Mouse (Mus musculus) NIH3T3 (cell line): ENCODE measurements at regions not wholly inside any gene's neighbourhood (a gene's known extent, or its start where the extent isn't known, plus 50 kb on each side); places are given as distances from the start of the nearest gene placed in this dataset.

ENCODE experiments used
- DNase-seq: peaks from one replicate; pipeline ENCODE4 v3.0.0-alpha.2; 2012; ENCODE audit warnings: low read depth

DNA sequence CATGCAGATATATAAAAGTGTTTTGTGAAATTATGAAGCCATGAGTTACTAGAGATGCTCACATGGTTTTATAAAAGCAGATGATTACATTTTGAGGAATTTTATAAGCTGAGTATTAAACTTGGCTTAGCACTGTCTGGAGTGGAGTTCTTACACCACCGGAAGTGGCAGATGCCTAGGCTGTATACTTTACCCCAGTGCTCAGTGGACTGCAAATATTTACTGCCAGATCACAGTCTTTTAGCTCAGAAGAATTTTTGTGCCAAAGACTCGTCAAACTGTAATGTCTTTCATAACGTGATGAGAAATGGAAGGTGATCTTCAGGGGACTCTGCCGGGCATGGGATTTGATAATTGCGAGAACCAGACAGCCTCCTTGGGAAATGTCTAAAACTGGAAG is 136.1 kb upstream of the 9330182O14Rik start:
- no peak for DNase-seq

DNA sequence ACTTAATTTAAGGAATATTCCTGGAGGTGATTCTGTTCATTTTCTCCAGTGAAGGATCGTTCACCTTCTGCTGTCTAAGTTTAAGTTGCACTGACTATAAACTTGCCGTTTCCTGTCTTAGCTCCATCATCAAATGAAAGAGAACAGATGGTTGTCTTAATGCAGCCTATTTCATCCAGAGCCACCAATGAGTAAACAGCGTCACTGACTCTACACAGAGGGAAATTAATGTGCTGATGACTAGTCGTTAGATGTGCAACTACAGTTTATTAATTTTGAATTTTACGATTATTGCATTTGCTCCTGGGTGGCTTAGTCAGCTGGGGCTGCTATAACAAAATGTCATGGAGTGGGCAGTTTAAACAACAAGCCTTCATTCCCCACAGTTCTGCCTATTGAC is 134.1 kb upstream of the 9330182O14Rik start:
- DNase-seq = no peak

DNA sequence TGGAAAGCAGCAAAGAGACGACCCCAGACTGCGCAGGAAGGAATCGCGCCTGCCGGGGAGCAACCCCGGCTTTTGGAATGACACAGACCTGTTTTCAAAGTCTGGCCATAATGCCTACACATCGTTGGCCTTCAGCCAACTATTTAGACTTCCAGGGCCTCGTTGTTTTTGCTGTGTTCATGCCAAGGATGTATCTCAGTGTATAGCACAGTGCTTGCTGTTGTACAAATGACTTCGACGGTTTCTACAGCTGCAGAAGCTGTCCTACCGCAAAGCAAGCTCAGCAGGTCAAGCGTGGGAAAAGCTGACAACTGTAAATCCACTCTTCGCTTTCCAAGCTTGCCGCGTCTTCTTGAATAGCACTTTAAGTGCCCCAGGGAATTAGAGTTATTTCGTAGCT is 129.1 kb upstream of the 9330182O14Rik start:
- DNase-seq = no peak

DNA sequence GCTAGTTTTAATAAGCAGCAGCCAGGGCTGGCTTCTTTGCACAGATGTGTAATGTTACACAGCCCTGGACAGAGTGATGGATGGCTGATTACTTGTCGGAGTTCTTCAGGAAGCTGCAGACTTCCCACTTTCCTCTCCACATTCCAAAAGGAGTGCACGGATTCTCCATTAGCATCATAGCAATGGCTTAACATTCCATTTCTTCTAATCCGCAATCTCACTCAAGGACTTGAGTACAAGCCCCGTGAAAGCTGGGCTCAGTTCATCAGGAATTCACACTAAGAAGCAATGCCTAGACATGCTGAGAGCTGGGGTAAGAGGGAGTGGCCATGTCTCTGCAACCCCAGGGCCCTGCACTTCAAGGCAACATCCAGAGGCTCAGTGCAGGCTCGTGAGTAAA is 126.3 kb upstream of the 9330182O14Rik start:
- no peak for DNase-seq

DNA sequence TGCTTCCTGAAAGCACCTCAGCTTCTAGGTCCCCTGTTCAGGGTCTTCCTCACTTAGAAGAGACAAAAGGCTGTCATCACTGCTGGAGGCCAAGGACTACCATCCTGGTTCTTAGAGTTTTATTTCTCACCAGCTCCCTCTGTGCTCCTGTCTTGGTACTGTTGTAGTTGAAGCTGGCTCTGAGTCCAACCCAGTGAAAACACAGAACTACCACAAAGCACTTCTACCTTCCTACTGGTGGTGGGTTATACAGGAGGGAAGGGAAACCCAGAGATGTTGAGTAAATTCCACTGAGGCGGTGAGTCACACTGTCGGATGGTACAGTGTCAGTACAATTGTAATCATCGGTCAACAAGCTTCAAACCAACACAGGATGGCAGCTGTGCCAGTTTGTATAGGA is 120.3 kb upstream of the 9330182O14Rik start:
- DNase-seq = no peak

DNA sequence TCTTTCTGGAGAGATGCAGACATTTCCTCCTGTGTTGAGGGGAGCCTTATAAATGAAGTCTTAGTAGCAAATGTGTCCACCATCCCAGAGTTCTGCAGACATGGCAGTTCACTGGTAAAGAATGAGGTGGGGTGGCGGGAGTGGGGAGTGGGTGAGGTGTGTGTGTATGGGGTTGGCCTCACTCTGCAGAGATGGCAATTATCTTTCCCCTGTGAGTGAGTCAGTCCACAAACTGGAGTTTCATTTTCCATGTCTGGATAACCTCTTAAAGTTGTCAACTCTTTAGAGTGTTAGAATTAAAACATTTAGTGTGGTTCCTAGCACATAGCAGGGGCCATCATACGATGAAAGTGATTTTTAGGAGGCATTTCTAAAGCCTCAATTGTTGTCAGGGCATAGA is 117.1 kb upstream of the 9330182O14Rik start:
- no peak for DNase-seq

DNA sequence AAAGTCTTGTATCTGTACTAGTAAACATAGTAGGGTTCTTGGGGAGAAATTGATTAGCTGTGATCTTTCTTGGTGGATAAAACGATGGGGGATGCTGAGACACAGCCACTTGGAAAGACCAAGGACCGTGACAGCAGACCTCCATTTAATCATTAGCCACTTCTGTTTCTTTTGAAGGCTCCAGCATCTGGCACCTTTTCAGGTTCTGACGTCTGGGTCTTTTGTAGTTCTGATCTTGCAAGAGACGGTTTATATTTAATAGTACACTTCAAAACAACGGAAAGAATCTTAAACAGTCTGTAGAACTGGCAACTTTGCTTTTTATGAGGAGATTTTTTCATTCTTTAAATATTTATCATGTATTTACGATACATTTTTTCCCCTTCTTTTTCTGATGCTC is 116.6 kb upstream of the 9330182O14Rik start:
- DNase-seq = no peak

DNA sequence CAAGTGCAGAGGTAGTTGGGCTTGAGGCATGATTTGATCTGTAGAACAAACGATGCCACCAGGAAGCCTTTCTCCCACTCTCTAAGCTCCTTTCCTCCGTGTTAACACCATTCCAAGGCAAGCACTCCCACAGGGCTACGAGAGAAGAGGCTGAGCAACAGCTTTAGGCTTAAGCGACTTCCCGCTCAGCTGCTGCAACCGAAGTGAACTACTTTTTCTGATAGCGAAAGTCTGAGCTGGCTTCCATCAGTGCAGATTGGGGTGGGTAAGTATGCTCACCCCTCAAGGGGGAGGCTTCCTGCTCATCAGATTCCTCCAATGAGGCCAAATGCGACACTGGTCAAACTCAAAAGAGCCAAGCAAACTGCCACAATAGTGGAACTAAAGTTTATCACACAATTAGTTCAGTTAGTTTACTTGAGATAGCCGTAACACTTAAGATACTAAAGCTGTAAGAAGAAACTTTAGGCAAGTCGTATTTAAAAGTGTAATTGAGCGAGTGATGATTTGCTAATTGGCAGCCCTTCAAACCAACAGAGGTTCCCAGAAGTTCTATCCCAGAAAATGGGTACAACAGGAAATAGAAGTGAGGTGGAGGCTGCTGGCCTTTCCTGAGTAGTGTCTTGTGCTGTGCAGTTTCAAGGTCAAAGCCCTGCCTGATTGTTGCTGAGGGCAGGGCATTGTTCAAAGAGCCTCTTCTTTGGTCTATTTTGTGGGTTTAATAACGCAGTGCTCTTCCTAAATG is 115.9 kb upstream of the 9330182O14Rik start:
- DNase-seq = no peak

DNA sequence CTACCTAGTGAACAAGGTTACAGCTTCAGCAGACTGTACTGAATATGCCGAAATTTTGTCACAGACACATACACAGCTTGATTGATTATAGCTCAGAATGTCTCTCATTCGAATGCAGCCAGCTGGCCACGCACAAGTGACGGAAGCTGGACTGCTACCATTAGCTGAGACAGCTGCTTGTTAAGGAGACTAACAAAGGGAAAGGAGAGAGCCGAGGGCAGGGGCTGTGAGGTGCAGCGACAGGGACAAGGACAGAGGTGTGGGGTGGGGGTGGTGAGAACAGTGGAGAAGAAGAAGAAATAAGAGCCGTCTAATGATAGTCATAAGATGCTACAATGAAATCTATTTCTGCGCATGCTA is 115.4 kb upstream of the 9330182O14Rik start:
- no peak for DNase-seq

DNA sequence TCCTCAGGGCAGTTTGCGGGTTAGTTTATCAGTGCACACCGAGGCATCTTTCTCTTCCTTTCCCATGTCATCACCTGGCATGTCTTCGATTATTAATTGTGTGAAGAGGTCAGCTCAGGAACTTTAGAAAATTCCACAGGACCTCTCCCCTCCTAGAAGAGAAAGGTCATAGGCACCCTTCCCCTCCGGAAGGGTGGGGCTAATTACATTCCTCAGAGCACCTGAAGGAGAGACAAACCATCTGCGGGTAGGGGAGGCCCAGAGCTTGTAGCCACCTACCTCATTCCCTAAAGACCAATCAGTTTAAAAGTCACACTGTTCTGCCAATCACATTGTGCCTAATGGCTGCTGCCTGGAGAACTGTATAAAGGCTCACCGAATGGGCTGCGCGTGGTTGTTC is 114.9 kb upstream of the 9330182O14Rik start:
- no peak for DNase-seq

DNA sequence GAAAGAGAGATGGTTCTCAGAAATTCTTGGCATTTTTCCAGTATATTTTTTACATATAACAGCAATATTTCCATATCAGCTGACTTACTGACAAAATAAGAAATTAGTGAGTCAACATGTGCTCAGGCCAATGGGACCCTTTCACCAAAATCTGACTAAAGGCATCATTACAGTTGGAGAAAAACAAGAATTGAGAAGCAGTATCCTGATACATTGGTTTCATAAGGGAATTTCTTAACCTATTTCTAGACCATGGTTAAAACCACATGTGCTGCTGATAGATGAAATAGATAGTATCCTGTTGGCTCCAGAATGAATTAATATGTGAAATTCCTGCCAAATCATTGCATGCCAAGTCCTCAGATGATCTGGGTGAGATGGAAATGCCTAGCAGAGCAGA is 114.1 kb upstream of the 9330182O14Rik start:
- DNase-seq = peak; percentile 46

DNA sequence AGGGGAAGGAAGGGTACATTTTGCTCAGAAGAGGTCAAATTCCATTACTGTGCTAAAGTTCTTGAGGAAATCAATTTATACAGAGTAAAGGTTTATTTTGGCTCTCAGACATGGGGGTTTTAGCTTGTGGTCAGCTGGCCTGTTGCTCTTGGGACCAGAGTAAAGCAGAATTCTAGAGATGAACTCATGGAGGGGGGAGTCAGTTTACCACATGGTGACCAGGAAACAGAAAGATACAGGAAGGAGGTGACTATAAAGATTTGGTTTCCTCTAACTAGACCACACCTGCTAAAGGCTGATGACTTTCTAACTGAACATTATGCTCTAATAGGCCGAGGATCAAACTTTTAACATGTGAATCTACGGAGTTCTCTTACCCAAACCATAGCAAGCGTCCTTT is 113.5 kb upstream of the 9330182O14Rik start:
- peak; percentile 11 for DNase-seq

DNA sequence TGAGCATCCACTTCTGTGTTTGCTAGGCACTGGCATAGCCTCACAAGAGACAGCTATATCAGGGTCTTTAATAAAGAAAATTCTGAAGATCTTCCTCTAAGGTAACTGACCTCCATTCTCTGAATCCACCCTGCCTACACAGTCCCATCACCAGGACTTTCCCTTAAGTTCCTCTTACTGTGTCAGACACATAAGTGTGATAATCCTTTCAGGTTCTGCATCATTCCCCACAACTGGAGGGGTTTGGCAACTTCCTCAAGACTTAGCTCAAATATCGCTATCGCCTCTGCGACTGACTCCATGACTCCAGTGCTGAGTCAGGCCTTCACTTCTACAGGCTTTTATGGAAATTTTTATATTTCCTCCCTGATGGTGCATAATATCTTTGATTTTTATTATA is 111.0 kb upstream of the 9330182O14Rik start:
- no peak for DNase-seq

DNA sequence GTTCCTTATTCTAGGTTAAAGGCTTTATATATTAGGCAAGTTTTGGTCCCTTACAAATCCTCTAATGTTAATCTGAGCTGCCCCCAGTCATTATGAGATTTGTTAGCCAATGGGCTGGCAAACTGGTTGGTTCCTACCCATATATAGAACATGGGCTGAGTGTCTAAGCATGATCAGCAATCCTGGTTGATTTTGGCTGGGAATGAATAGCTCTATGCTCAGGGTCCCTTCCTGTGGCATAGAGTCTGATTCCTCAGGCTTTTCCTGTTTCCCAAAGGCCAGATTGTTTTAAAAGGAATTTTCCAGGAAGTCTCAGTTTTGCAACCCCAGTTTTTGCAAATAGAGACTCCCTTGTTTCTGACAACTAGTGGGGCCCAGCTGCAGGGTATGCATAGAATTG is 102.1 kb upstream of the 9330182O14Rik start:
- DNase-seq = no peak

DNA sequence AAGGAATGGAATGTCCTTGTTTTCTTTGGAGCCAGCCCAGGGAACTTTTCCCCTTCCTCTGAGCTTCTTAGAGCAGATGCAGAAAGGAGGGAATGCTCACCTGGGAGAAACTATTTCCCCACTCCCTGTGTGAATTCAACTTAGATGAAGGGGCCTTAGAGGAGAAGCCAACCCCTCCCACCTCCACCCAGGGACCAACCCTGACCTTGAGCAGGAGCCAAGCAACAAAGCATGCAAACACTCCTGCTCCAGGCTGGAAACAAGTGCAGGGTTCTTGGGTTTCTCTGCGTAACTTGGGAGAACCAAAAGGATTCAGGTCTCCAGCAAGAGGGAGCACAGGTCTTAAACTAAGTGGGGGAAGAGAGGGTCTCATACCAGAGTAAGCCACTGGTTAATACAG is 98.0 kb upstream of the 9330182O14Rik start:
- DNase-seq = no peak

DNA sequence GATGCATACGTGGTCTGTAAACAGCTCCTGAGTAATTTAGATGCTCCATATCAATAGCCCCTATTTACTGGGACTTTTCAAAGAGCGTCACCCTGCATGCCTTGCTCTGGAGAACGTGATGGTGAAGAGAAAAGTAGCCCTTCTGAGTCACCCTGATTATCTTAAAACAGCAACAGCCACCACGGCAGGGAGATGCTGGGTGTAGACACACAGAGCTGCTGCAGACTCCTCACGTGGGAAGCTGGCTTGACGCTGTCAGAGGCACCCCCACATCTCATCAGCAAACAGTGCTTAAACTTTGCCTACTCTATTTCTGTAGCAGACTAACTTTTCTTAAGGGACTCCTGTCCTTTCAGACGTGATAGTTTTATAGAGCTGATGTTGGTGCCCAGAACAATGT is 96.9 kb upstream of the 9330182O14Rik start:
- DNase-seq = no peak

DNA sequence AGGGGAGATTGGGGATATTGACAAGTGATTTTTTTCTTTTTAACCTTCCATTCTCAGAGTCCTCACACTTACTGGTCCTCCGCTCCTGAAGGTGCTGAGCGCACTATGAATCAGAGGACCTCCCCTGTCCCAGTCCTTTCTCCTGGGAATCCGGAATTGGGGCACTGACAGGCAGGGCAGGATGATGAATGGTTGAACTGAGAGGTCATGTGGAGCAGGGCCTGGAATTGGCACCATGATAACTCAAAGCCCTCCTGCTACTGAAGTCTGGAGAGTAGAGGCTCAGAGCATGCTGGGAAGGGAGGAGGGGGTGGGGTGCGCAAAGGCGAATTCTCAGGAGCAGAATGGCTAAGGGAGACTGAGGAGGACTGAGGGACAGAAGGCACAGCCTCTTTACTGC is 87.9 kb upstream of the 9330182O14Rik start:
- DNase-seq = no peak

DNA sequence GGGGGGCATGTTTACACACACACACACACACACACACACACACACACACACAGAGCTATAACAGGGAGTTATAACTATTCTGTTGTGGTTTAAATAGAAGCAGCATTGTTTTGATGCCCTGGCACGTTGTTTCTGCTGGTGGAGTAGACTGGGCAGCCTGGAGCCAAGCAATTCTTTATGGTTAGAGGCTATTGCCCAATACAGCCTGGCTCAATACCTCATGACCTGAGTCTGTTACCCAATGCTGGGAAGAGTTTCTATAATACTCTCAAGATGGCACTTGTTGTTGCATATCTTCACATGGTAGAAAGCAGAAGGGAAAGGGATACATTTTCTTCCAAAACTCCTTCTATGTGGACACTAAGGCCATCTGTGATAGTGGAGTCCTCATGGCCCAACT is 87.1 kb upstream of the 9330182O14Rik start:
- DNase-seq = peak; percentile 54

DNA sequence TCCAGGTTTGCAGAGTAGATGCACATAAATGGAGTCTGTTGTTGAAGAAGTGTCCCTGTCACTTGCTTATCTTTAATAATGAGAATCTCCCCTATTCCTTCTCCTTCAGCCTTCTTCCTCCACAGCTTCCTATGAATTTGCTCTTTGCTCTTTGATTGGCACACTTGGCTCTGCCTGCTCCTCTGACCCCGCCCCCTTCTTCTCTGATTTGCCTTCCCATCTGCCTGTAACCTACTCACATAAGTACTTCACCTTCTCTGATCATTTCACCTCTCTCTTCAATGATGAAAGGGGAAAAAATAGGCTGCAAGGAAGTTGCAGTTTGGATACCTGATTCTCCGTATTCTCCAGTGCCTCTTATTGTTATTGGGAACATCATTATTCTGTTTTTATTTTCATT is 66.1 kb upstream of the 9330182O14Rik start:
- DNase-seq = no peak

DNA sequence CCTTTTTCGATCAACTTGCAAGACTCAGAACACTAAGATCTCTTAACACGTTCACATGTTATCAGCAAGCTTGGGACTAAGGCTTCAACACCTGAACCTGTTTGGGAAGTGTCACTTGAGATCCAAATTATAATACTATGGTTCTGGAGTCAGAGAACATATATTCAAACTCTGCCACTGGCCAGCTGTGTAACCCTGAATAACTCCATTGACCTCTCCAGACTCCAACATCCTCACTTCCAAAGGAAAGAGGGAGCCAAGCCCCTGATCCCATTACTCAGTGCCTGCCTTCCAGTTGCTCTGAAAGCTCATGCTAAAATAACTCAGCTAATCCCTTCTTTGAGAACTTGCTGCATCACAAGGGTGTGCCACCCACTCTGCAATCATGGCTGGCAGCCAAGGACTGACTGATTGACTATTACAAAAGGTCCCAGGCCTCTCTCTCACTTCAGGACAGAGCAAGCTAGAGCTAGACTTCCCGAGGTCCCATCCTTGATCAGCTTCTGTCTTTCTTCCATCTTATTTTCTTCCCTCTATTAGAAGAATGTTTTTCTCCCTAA is 58.8 kb upstream of the 9330182O14Rik start:
- DNase-seq = peak; percentile 46

DNA sequence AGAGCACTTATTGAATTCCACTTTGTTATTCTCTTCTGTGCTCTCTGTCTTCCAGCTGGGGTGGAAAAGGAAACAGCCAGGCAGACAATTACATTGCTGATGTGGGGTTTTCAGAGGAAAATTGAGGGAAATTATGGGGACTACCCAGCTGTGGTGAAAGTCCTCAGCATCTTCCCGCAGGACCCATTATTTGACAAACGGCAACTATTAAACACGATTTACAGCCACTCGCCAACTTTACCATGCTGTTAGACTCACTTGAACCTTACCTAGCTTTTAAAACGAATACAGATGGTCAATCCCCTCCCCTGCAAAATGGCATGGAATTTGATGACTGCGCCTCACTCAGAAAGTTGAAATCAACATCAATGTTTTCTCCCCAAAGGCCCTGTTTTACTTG is 54.3 kb upstream of the 9330182O14Rik start:
- DNase-seq = no peak
